Mouse (Mus musculus) myocyte (in vitro differentiated cells): ENCODE measurements around the gene Zfp202.

ENCODE experiments used
- CEBPB ChIP-seq: IDR thresholded peaks from 2 replicates; pipeline ENCODE4 v1.6.1; 2011; ENCODE audit warnings: mild to moderate bottlenecking, moderate library complexity; ENCODE audit not compliant: poor library complexity, insufficient read depth, severe bottlenecking
- E2F4 ChIP-seq: IDR thresholded peaks from one replicate; pipeline ENCODE4 v1.6.1; 2011; ENCODE audit warnings: mild to moderate bottlenecking, control low read depth, moderate library complexity; ENCODE audit not compliant: insufficient read depth
- MAX ChIP-seq: IDR thresholded peaks from one replicate; pipeline ENCODE4 v1.6.1; 2011; ENCODE audit warnings: low read depth, mild to moderate bottlenecking, control low read depth
- MYOD1 ChIP-seq, 3 experiments: IDR thresholded peaks; one replicate each; pipeline ENCODE4 v1.6.1; 2011; ENCODE audit warnings: control low read depth in 2 of 3, low read depth in 2 of 3, mild to moderate bottlenecking in 2 of 3, moderate library complexity in 1 of 3; ENCODE audit not compliant: insufficient read length in 2 of 3, control insufficient read depth in 1 of 3
- MYOG ChIP-seq, 3 experiments: IDR thresholded peaks; one replicate each; pipeline ENCODE4 v1.6.1; 2011; ENCODE audit warnings: control low read depth in 2 of 3, low read depth in 2 of 3, mild to moderate bottlenecking in 2 of 3; ENCODE audit not compliant: insufficient read length in 2 of 3, control insufficient read depth in 1 of 3, insufficient read depth in 1 of 3
- POLR2A ChIP-seq: IDR thresholded peaks from one replicate; pipeline ENCODE4 v1.6.1; 2011; ENCODE audit warnings: low read depth, mild to moderate bottlenecking, control low read depth, moderate library complexity; ENCODE audit not compliant: insufficient read length
- REST ChIP-seq: IDR thresholded peaks from one replicate; pipeline ENCODE4 v1.6.1; 2011; ENCODE audit warnings: mild to moderate bottlenecking, control low read depth, moderate library complexity; ENCODE audit not compliant: insufficient read depth, insufficient read length
- TCF12 ChIP-seq: IDR thresholded peaks from one replicate; pipeline ENCODE4 v1.6.1; 2011; ENCODE audit warnings: mild to moderate bottlenecking, control low read depth; ENCODE audit not compliant: poor library complexity, insufficient read depth, severe bottlenecking
- TCF3 ChIP-seq: IDR thresholded peaks from one replicate; pipeline ENCODE4 v1.6.1; 2011; ENCODE audit warnings: low read depth, control low read depth; ENCODE audit not compliant: insufficient read length
- USF1 ChIP-seq: IDR thresholded peaks from one replicate; pipeline ENCODE4 v1.6.1; 2011; ENCODE audit warnings: low read depth, mild to moderate bottlenecking, control low read depth, moderate library complexity

DNA sequence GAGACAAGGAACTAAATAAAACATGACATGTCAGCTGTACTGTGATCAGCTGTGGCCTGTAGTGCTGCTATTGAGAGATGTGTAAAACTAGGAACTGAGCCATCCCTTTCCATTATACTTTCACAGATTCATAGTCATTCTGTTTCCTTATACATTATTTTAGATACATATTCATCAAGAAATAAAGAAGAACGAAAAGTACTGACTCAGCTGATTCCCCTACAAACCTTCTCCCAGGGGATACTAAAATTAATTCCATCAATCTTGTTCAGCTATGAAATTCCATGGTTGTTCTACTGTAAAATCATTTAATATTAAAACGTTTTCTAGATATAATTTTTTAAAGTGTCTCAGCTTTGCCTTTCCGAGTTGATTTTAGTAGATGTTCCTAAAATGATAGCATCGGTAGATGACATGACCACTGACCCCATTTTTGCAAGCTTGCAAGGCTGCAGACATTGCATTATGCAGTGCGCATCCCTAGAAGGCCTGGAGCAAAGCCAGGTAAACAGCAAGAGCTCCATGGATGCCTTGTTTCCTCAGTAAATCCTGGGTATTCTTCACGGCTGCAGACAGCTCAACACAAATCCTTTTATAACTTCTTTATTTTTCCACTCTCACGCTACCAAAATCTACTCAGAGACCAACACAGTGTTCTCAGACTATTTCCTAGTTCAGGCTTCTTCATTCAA is 54.0 kb downstream of the Zfp202 start:
- no peak for TF ChIP-seq MYOG (IDR thresholded peaks at IDR 0.05; ENCODE audit: control insufficient read depth in 1 of 3, insufficient read depth in 1 of 3, insufficient read length in 2 of 3, low read depth in 2 of 3)
- no peak for TF ChIP-seq POLR2A
- no peak for TF ChIP-seq E2F4
- no peak for TF ChIP-seq USF1
- no peak for TF ChIP-seq MYOD1 (IDR thresholded peaks at IDR 0.05; ENCODE audit: control insufficient read depth in 1 of 3, insufficient read length in 2 of 3, low read depth in 2 of 3)
- no peak for TF ChIP-seq REST
- TF ChIP-seq MAX, result no peak
- no peak for TF ChIP-seq TCF12
- TF ChIP-seq TCF3, result no peak
- no peak for TF ChIP-seq CEBPB
